ENCODE assay signal across 7 mouse cellular contexts in the genomic region with DNA sequence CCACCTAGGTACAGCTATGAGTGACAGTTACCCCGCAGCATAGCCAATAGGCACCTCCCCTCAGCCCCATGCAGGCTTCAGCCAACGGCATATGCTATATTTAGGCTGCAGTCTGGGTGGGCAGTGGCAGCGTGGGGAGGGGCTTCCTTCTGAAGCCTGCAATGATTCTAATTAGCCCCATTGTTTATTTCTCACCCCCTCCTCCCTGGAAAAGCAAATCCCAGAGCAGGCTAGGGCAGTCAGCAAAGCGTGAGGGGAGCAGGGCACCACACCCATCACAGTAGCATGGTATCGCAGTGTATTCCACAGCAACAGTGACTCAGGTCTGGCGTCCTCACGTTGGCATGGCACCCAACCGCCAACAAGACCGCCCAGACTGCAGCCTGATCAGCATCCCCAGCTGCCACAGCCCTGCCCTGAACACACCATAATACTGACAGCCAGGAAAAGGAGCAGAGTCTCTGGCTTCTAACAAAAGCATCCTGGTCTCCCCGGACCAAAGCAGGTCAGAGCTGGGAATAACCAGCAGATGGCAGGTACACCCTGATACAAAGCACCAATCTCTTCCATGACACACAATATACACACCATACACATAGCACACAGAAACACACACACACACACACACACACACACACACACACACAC. TPM values are rescaled to one million over a fixed set of nuclear protein-coding genes. Genes with fewer than 3 reads are reported as not detected.
DNase-seq lines count a peak whose midpoint lies in the region; ATAC-seq lines count a peak whose summit lies in the region.

No protein-coding gene starts in this region.

- intact Hi-C loops in left cerebral cortex, postnatal 4 days (cut with DNase I), result no loop called here

- H3K36me3 ChIP-seq in hindbrain, embryonic 10.5 days, result no peaks in the 10 kb centered on the region

- peak; percentile 95 for ATAC-seq in common myeloid progenitor, adult 5-6 weeks (replicated peaks; ENCODE audit: low read depth, poor library complexity, severe bottlenecking)

- peak; percentile 56 for DNase-seq in urinary bladder, postnatal 14 days (ENCODE audit: low spot score)
- DNase-seq in urinary bladder, postnatal 25 days (ENCODE audit: low spot score), result no peak
- peak; percentile 51 for DNase-seq in hindbrain, embryonic 10.5 days (ENCODE audit: low spot score)
- DNase-seq in left cerebral cortex, postnatal 4 days, result peak; percentile 80
- peak; percentile 98 for DNase-seq in retina, postnatal 1 day
- DNase-seq in c-Kit-positive CD71-positive TER-119-positive erythroid progenitor cells, embryonic 14.5 days (ENCODE audit: low spot score), result no peak

- peaks cover 19% of the 10 kb centered on the region for H3K27me3 ChIP-seq in hindbrain, embryonic 10.5 days (ENCODE audit: insufficient read depth, poor library complexity, severe bottlenecking)

- peak overlapping the region; percentile 31 for H3K4me3 ChIP-seq in hindbrain, embryonic 10.5 days

- H3K27ac ChIP-seq in hindbrain, embryonic 10.5 days, result peak overlapping the region; percentile 86

- 7% methylated on average over 10 of the region's 10 CpGs for WGBS in hindbrain, embryonic 10.5 days

- H3K4me1 ChIP-seq in hindbrain, embryonic 10.5 days (replicated peaks), result peaks cover 56% of the 10 kb centered on the region

- H3K9me3 ChIP-seq in hindbrain, embryonic 10.5 days, result no peaks in the 10 kb centered on the region

RNA-seq across cellular contexts. Expression of gene Ccdc187, which starts 4.0 kb away (rescaled TPM):
- not detected in 2 replicates for total RNA-seq in common myeloid progenitor, adult 5-6 weeks (2017)
- polyA plus RNA-seq in hindbrain, embryonic 10.5 days (2016; fragmentation: Nextera tagmentation; extraction: Ambion mirVana), result 0.10 and 0.20 TPM in 2 replicates
- total RNA-seq in left cerebral cortex, postnatal 4 days (2021), result 1 to 10 TPM; 1.9 TPM

RNA-seq across cellular contexts. Expression of gene Gpsm1, which starts 17.0 kb away (rescaled TPM):
- 14.4 and 23.8 TPM in 2 replicates for total RNA-seq in common myeloid progenitor, adult 5-6 weeks (2017)
- 99.2 and 114 TPM in 2 replicates for polyA plus RNA-seq in hindbrain, embryonic 10.5 days (2016; fragmentation: Nextera tagmentation; extraction: Ambion mirVana)
- 100 to 1,000 TPM; 179 to 190 TPM for total RNA-seq in left cerebral cortex, postnatal 4 days (2021)

RNA-seq across cellular contexts. Expression of gene Dnlz, which starts 53.6 kb away (rescaled TPM):
- 7.1 and 9.1 TPM in 2 replicates for total RNA-seq in common myeloid progenitor, adult 5-6 weeks (2017)
- polyA plus RNA-seq in hindbrain, embryonic 10.5 days (2016; fragmentation: Nextera tagmentation; extraction: Ambion mirVana), result 36.8 and 38.8 TPM in 2 replicates
- 10 to 100 TPM; 23.3 to 25.8 TPM for total RNA-seq in left cerebral cortex, postnatal 4 days (2021)

Comparison
In these comparisons a context has a peak if more than half of its experiments do, and no peak if none do; other contexts are left out.
1. DNase-seq: peak in urinary bladder, postnatal 14 days (single experiment), hindbrain, embryonic 10.5 days (single experiment), left cerebral cortex, postnatal 4 days (single experiment) and retina, postnatal 1 day (single experiment); none in urinary bladder, postnatal 25 days (single experiment) and c-Kit-positive CD71-positive TER-119-positive erythroid progenitor cells, embryonic 14.5 days (single experiment).